In the genomic region with DNA sequence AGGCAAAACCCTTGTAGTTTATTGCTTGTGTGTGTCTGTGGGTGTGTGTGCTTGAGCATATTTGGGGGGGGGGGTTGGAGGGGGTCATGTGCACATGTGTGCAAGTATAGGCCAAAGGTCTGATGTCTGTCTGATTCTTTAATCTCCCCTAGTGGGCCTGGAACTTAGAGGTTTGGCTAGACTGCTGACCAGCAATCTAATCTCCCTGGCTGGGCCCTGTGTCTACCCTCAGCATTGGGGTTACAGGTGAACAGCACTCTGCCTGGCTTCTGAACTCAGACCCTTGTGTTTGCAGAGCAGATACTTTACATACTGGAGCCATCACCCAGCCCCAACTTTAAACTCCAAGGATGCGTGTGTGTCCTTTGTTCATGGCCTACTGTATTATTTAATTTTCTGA, we compare ENCODE assay signal across 26 mouse cellular contexts. TPM values are rescaled to one million over a fixed set of nuclear protein-coding genes. Genes with fewer than 3 reads are reported as not detected.
A peak's percentile ranks its signal among the peaks of the same experiment; 100 is the strongest.
DNase-seq lines count a peak whose midpoint lies in the region; ATAC-seq and TF ChIP-seq lines count a peak whose summit lies in the region.
"Had no signal": no experiment of that assay in that cellular context is flagged by ENCODE, and none has a peak within 500 bp of the region (broad histone marks: within the 10 kb centered on the region; RNA-seq: fewer than 3 reads in every experiment).

No protein-coding gene starts in this region.

- H3K4me3 ChIP-seq in embryonic facial prominence, embryonic 13.5 days: no peak overlapping the region
- H3K4me3 ChIP-seq in embryonic facial prominence, embryonic 10.5 days: no peak overlapping the region
- H3K4me3 ChIP-seq in heart, embryonic 12.5 days: no peak overlapping the region
- H3K4me3 ChIP-seq in midbrain, embryonic 11.5 days (ENCODE audit: low read depth, low read length): no peak overlapping the region
- no peak overlapping the region for H3K4me3 ChIP-seq in midbrain, postnatal 0 days (ENCODE audit: low read depth, low read length)
- H3K4me3 ChIP-seq: embryonic facial prominence, embryonic 15.5 days; erythroblast, embryonic 14.5 days; forebrain, embryonic 10.5 days; gastrocnemius, adult 2 months; hindbrain, embryonic 10.5 days; intestine, embryonic 15.5 days had no signal

- peaks cover 13% of the 10 kb centered on the region for H3K4me1 ChIP-seq in embryonic facial prominence, embryonic 13.5 days
- peaks cover 15% of the 10 kb centered on the region for H3K4me1 ChIP-seq in embryonic facial prominence, embryonic 10.5 days
- peaks cover 9% of the 10 kb centered on the region for H3K4me1 ChIP-seq in heart, embryonic 12.5 days (replicated peaks)
- H3K4me1 ChIP-seq in midbrain, embryonic 11.5 days (ENCODE audit: control insufficient read depth, insufficient read depth, low read length): peaks cover 7% of the 10 kb centered on the region; the same call in 1 of the 2 replicates
- 0 out of 2 replicates have a peak, but pooled peaks cover 4% of the 10 kb centered on the region for H3K4me1 ChIP-seq in midbrain, postnatal 0 days (ENCODE audit: insufficient read depth, low read length)

- no peaks in the 10 kb centered on the region for H3K27me3 ChIP-seq in embryonic facial prominence, embryonic 13.5 days
- no peaks in the 10 kb centered on the region for H3K27me3 ChIP-seq in embryonic facial prominence, embryonic 10.5 days (replicated peaks; ENCODE audit: low read depth, poor library complexity, severe bottlenecking)
- H3K27me3 ChIP-seq in heart, embryonic 12.5 days (replicated peaks): no peaks in the 10 kb centered on the region
- no peaks in the 10 kb centered on the region for H3K27me3 ChIP-seq in midbrain, embryonic 11.5 days (ENCODE audit: control insufficient read depth, insufficient read depth, low read length)
- H3K27me3 ChIP-seq in midbrain, postnatal 0 days (ENCODE audit: insufficient read depth, low read length): no peaks in the 10 kb centered on the region
- H3K27me3 ChIP-seq: CH12.LX; embryonic facial prominence, embryonic 15.5 days; intestine, embryonic 15.5 days; Patski had no signal

- no peak for ATAC-seq in embryonic facial prominence, embryonic 13.5 days (ENCODE audit: insufficient number of reproducible peaks, insufficient read depth, low FRiP score, low TSS enrichment, low read depth)
- ATAC-seq in heart, embryonic 12.5 days (ENCODE audit: insufficient number of reproducible peaks, low FRiP score): no peak
- no peak for ATAC-seq in midbrain, embryonic 11.5 days (ENCODE audit: low FRiP score)
- no peak for ATAC-seq in midbrain, postnatal 0 days (ENCODE audit: low FRiP score)
- ATAC-seq: activated CD4-positive, CD25-positive, alpha-beta regulatory T cell, adult 4 months; intestine, embryonic 15.5 days; Patski had no signal

- no peak overlapping the region for H3K4me2 ChIP-seq in embryonic facial prominence, embryonic 13.5 days
- no peak overlapping the region for H3K4me2 ChIP-seq in heart, embryonic 12.5 days
- H3K4me2 ChIP-seq in midbrain, embryonic 11.5 days: no peak overlapping the region
- H3K4me2 ChIP-seq in midbrain, postnatal 0 days (ENCODE audit: low read depth, low read length, poor library complexity, severe bottlenecking): no peak overlapping the region
- H3K4me2 ChIP-seq: embryonic facial prominence, embryonic 15.5 days; heart, embryonic 11.5 days; hindbrain, embryonic 14.5 days; intestine, embryonic 15.5 days had no signal

- H3K9me3 ChIP-seq in embryonic facial prominence, embryonic 13.5 days: no peaks in the 10 kb centered on the region
- no peaks in the 10 kb centered on the region for H3K9me3 ChIP-seq in embryonic facial prominence, embryonic 10.5 days
- H3K9me3 ChIP-seq in heart, embryonic 12.5 days (replicated peaks): no peaks in the 10 kb centered on the region
- no peaks in the 10 kb centered on the region for H3K9me3 ChIP-seq in midbrain, embryonic 11.5 days (ENCODE audit: control insufficient read depth, low read length)
- H3K9me3 ChIP-seq in midbrain, postnatal 0 days (ENCODE audit: low read length): no peaks in the 10 kb centered on the region
- H3K9me3 ChIP-seq: embryonic facial prominence, embryonic 15.5 days; forebrain, embryonic 10.5 days; hindbrain, embryonic 10.5 days; intestine, embryonic 15.5 days had no signal

- no peak for TF ChIP-seq CTCF in midbrain, postnatal 0 days (IDR thresholded peaks at IDR 0.05)

- no peak overlapping the region for H3K27ac ChIP-seq in embryonic facial prominence, embryonic 13.5 days
- no peak overlapping the region for H3K27ac ChIP-seq in embryonic facial prominence, embryonic 10.5 days (replicated peaks)
- H3K27ac ChIP-seq in heart, embryonic 12.5 days (ENCODE audit: poor library complexity, severe bottlenecking): no peak overlapping the region
- H3K27ac ChIP-seq in midbrain, embryonic 11.5 days (ENCODE audit: low read depth, low read length): no peak overlapping the region
- H3K27ac ChIP-seq in midbrain, postnatal 0 days (ENCODE audit: low read depth, low read length): no peak overlapping the region
- H3K27ac ChIP-seq: embryonic facial prominence, embryonic 15.5 days; forebrain, embryonic 10.5 days; gastrocnemius, adult 2 months; hindbrain, embryonic 10.5 days; hindbrain, embryonic 14.5 days; intestine, embryonic 15.5 days had no signal

- DNase-seq in embryonic facial prominence, embryonic 10.5 days (ENCODE audit: low spot score): no peak
- no peak for DNase-seq in heart, postnatal 4 days
- peak; percentile 56 for DNase-seq in midbrain, embryonic 11.5 days (ENCODE audit: low spot score, missing footprints)
- no peak for DNase-seq in midbrain, postnatal 0 days (ENCODE audit: low spot score)
- no peak for DNase-seq in liver
- DNase-seq: cerebellum, adult 2 months; cerebellum, postnatal 25 days; gastrocnemius, adult 2 months; gastrocnemius, postnatal 25 days; heart, postnatal 10 days; kidney, adult 18-20 months had no signal

- 0 out of 2 replicates have a peak overlapping the region, but pooled peaks have one; percentile 37 for H3K9ac ChIP-seq in embryonic facial prominence, embryonic 13.5 days
- peak overlapping the region; percentile 36; the same call in 1 of the 2 replicates for H3K9ac ChIP-seq in heart, embryonic 12.5 days
- H3K9ac ChIP-seq in midbrain, embryonic 11.5 days (ENCODE audit: low read length): no peak overlapping the region
- H3K9ac ChIP-seq in midbrain, postnatal 0 days (replicated peaks; ENCODE audit: low read length, poor library complexity, severe bottlenecking): no peak overlapping the region
- H3K9ac ChIP-seq: embryonic facial prominence, embryonic 15.5 days; hindbrain, embryonic 14.5 days; intestine, embryonic 15.5 days had no signal

- no peaks in the 10 kb centered on the region for H3K36me3 ChIP-seq in embryonic facial prominence, embryonic 13.5 days
- peaks cover 7% of the 10 kb centered on the region; the same call in 1 of the 2 replicates for H3K36me3 ChIP-seq in embryonic facial prominence, embryonic 10.5 days (replicated peaks)
- no peaks in the 10 kb centered on the region for H3K36me3 ChIP-seq in heart, embryonic 12.5 days
- H3K36me3 ChIP-seq in midbrain, embryonic 11.5 days (ENCODE audit: control insufficient read depth, insufficient read depth, low read length): no peaks in the 10 kb centered on the region
- no peaks in the 10 kb centered on the region for H3K36me3 ChIP-seq in midbrain, postnatal 0 days (ENCODE audit: insufficient read depth, low read length)
- H3K36me3 ChIP-seq: embryonic facial prominence, embryonic 15.5 days; intestine, embryonic 15.5 days had no signal

- 89% methylated on average over 1 of the region's 1 CpGs for WGBS in embryonic facial prominence, embryonic 13.5 days
- WGBS in embryonic facial prominence, embryonic 10.5 days: 95% methylated on average over 1 of the region's 1 CpGs
- WGBS in heart, embryonic 12.5 days: 90% methylated on average over 1 of the region's 1 CpGs
- WGBS in midbrain, embryonic 11.5 days: 97% methylated on average over 1 of the region's 1 CpGs
- WGBS in midbrain, postnatal 0 days: 100% methylated on average over 1 of the region's 1 CpGs

RNA-seq across cellular contexts. Expression of a gene that starts 10.8 kb away (rescaled TPM):
- polyA plus RNA-seq in embryonic facial prominence, embryonic 13.5 days (2015; fragmentation: Nextera tagmentation; extraction: Ambion mirVana): 19.5 and 20.3 TPM in 2 replicates
- polyA plus RNA-seq in embryonic facial prominence, embryonic 10.5 days (2016; fragmentation: Nextera tagmentation; extraction: Ambion mirVana): 11.6 and 12.1 TPM in 2 replicates
- polyA plus RNA-seq in heart, embryonic 12.5 days (2016; fragmentation: Nextera tagmentation; extraction: Ambion mirVana): 13.4 and 13.7 TPM in 2 replicates
- 10 to 100 TPM; 13.5 to 14.9 TPM for total RNA-seq in heart, postnatal 4 days (2021)
- 2.1 and 2.2 TPM in 2 replicates for polyA plus RNA-seq in midbrain, embryonic 11.5 days (2014; fragmentation: Nextera tagmentation; extraction: Ambion mirVana)
- total RNA-seq in midbrain, postnatal 0 days (2014; rRNA removed): 4.8 and 5.6 TPM in 2 replicates
- polyA plus RNA-seq in midbrain, postnatal 0 days (2015; fragmentation: Nextera tagmentation; extraction: Ambion mirVana): 1.4 and 1.6 TPM in 2 replicates

RNA-seq across cellular contexts. Expression of a gene that starts 12.5 kb away (rescaled TPM):
- polyA plus RNA-seq in embryonic facial prominence, embryonic 13.5 days (2015; fragmentation: Nextera tagmentation; extraction: Ambion mirVana): 9.1 and 10.6 TPM in 2 replicates
- 10.0 and 10.7 TPM in 2 replicates for polyA plus RNA-seq in embryonic facial prominence, embryonic 10.5 days (2016; fragmentation: Nextera tagmentation; extraction: Ambion mirVana)
- 8.9 and 9.2 TPM in 2 replicates for polyA plus RNA-seq in heart, embryonic 12.5 days (2016; fragmentation: Nextera tagmentation; extraction: Ambion mirVana)
- total RNA-seq in heart, postnatal 4 days (2021): 1 to 10 TPM; 8.9 TPM
- polyA plus RNA-seq in midbrain, embryonic 11.5 days (2014; fragmentation: Nextera tagmentation; extraction: Ambion mirVana): 10.0 and 10.9 TPM in 2 replicates
- total RNA-seq in midbrain, postnatal 0 days (2014; rRNA removed): 3.2 and 3.7 TPM in 2 replicates
- polyA plus RNA-seq in midbrain, postnatal 0 days (2015; fragmentation: Nextera tagmentation; extraction: Ambion mirVana): 1.4 and 1.7 TPM in 2 replicates

RNA-seq across cellular contexts. Expression of a gene that starts 25.8 kb away (rescaled TPM):
- polyA plus RNA-seq in embryonic facial prominence, embryonic 13.5 days (2015; fragmentation: Nextera tagmentation; extraction: Ambion mirVana): 0.66 and 2.5 TPM in 2 replicates
- 0.54 and 0.71 TPM in 2 replicates for polyA plus RNA-seq in embryonic facial prominence, embryonic 10.5 days (2016; fragmentation: Nextera tagmentation; extraction: Ambion mirVana)
- 0.22 and 0.32 TPM in 2 replicates for polyA plus RNA-seq in heart, embryonic 12.5 days (2016; fragmentation: Nextera tagmentation; extraction: Ambion mirVana)
- total RNA-seq in heart, postnatal 4 days (2021): under 1 TPM; 0.10 to 0.36 TPM
- 0.41 and 0.46 TPM in 2 replicates for polyA plus RNA-seq in midbrain, embryonic 11.5 days (2014; fragmentation: Nextera tagmentation; extraction: Ambion mirVana)
- total RNA-seq in midbrain, postnatal 0 days (2014; rRNA removed): 0.57 and 0.77 TPM in 2 replicates
- polyA plus RNA-seq in midbrain, postnatal 0 days (2015; fragmentation: Nextera tagmentation; extraction: Ambion mirVana): 0.13 and 0.15 TPM in 2 replicates
- total RNA-seq: gastrocnemius, adult 2 months; granulocyte monocyte progenitor cell, adult 5-6 weeks; heart, postnatal 10 days had no signal
- polyA plus RNA-seq: activated CD4-positive, CD25-positive, alpha-beta regulatory T cell, adult 4 months had no signal

RNA-seq across cellular contexts. Expression of a gene that starts 36.4 kb away (rescaled TPM):
- polyA plus RNA-seq in embryonic facial prominence, embryonic 13.5 days (2015; fragmentation: Nextera tagmentation; extraction: Ambion mirVana): 21.1 and 22.0 TPM in 2 replicates
- 10.4 and 11.5 TPM in 2 replicates for polyA plus RNA-seq in embryonic facial prominence, embryonic 10.5 days (2016; fragmentation: Nextera tagmentation; extraction: Ambion mirVana)
- polyA plus RNA-seq in heart, embryonic 12.5 days (2016; fragmentation: Nextera tagmentation; extraction: Ambion mirVana): 27.8 and 28.2 TPM in 2 replicates
- 10 to 100 TPM; 41.7 to 42.1 TPM for total RNA-seq in heart, postnatal 4 days (2021)
- 5.7 and 6.9 TPM in 2 replicates for polyA plus RNA-seq in midbrain, embryonic 11.5 days (2014; fragmentation: Nextera tagmentation; extraction: Ambion mirVana)
- total RNA-seq in midbrain, postnatal 0 days (2014; rRNA removed): 6.1 and 10.2 TPM in 2 replicates
- polyA plus RNA-seq in midbrain, postnatal 0 days (2015; fragmentation: Nextera tagmentation; extraction: Ambion mirVana): 3.9 and 4.3 TPM in 2 replicates

RNA-seq across cellular contexts. Expression of a gene that starts 45.1 kb away (rescaled TPM):
- 0.55 TPM in 1 of 2 replicates, not detected in the other for polyA plus RNA-seq in embryonic facial prominence, embryonic 13.5 days (2015; fragmentation: Nextera tagmentation; extraction: Ambion mirVana)
- polyA plus RNA-seq in embryonic facial prominence, embryonic 10.5 days (2016; fragmentation: Nextera tagmentation; extraction: Ambion mirVana): 1.5 and 2.0 TPM in 2 replicates
- 4.4 and 16.9 TPM in 2 replicates for polyA plus RNA-seq in heart, embryonic 12.5 days (2016; fragmentation: Nextera tagmentation; extraction: Ambion mirVana)
- not detected for total RNA-seq in heart, postnatal 4 days (2021)
- polyA plus RNA-seq in midbrain, embryonic 11.5 days (2014; fragmentation: Nextera tagmentation; extraction: Ambion mirVana): not detected in 2 replicates
- total RNA-seq in midbrain, postnatal 0 days (2014; rRNA removed): 0.27 TPM in 1 of 2 replicates, not detected in the other
- polyA plus RNA-seq in midbrain, postnatal 0 days (2015; fragmentation: Nextera tagmentation; extraction: Ambion mirVana): 2.0 and 4.5 TPM in 2 replicates
- total RNA-seq: adrenal gland, adult 18-20 months; adrenal gland, postnatal 14 days; CH12.LX; gastrocnemius, adult 2 months; gastrocnemius, postnatal 25 days; granulocyte monocyte progenitor cell, adult 5-6 weeks; heart, postnatal 10 days had no signal
- polyA plus RNA-seq: activated CD4-positive, CD25-positive, alpha-beta regulatory T cell, adult 4 months; forebrain, embryonic 10.5 days; hindbrain, embryonic 10.5 days; Patski had no signal

Comparison
In these comparisons a context has a peak if more than half of its experiments do, and no peak if none do; other contexts are left out.
1. H3K9ac ChIP-seq: peak in embryonic facial prominence, embryonic 13.5 days (single experiment) and heart, embryonic 12.5 days (single experiment); none in midbrain, embryonic 11.5 days (single experiment) and midbrain, postnatal 0 days (single experiment).